Mouse (Mus musculus) heart, postnatal 0 days (tissue): ENCODE results near the gene Pik3ap1.

Experiments used
- CTCF ChIP-seq: IDR thresholded peaks from 2 replicates; pipeline ENCODE4 v1.5.1; 2016; ENCODE audit warnings: antibody characterized with exemption, control low read depth, low read depth
- EP300 ChIP-seq: IDR thresholded peaks from 2 replicates; pipeline ENCODE4 v1.6.1; 2016; ENCODE audit warnings: antibody characterized with exemption, low read depth

- TF ChIP-seq CTCF (no peak), EP300 (no peak)
Measured at GRCm38 (mm10) chr19:41339020-41339836, 45.7 kb downstream of the Pik3ap1 start.
